Mouse (Mus musculus): Measurements from ENCODE around the gene Nrbf2. TPM values are rescaled to one million over a fixed set of nuclear protein-coding genes. Genes with fewer than 3 reads are reported as not detected.

Gene Nrbf2
- 46.0 TPM for polyA plus RNA-seq (2017; shearing (Covaris generic))

GRCm38 (mm10) chr10:67285176-67285814 is at the start of gene Nrbf2:
TSS of gene Nrbf2 (minus strand) at chr10:67285305.

Other genes starting within 250 kb of the Nrbf2 start
- 40.3 TPM for gene Jmjd1c, start 189.2 kb downstream of the Nrbf2 start, polyA plus RNA-seq (2017; shearing (Covaris generic))
- gene Reep3, start 188.4 kb downstream of the Nrbf2 start, polyA plus RNA-seq (2017; shearing (Covaris generic)), result 8.9 TPM

Measured in activated CD4-positive, CD25-positive, alpha-beta regulatory T cell, adult 9 weeks (primary cell).